Comparison of ENCODE assay signal across 9 mouse cellular contexts in the genomic region with DNA sequence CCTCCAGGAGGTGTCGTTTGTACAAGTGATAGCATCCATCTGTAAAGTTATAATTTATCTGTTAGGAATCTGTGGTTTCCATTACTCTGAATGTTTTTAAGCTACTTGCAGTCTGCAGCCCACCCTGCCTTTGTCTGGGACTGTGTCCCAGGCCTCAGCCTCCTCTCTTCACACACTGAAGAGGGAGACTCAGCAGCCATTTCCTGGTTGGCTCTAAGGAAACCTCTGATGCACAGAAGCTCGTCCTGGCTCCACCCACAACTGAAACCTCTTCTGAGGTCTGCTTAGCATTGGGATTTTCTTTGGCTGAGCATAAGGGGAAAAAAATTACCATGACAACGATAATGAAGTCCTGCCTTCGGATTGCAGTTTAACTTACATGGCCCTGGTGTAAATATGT.
DNase-seq lines count a peak whose midpoint lies in the region; ATAC-seq and TF ChIP-seq lines count a peak whose summit lies in the region.
"Had no signal": no experiment of that assay in that cellular context is flagged by ENCODE, and none has a peak within 500 bp of the region (broad histone marks: within the 10 kb centered on the region; RNA-seq: fewer than 3 reads in every experiment).

No protein-coding gene starts in this region.

- peak; percentile 52 to 74 for DNase-seq in right cerebral cortex, postnatal 10 days (ENCODE audit: low spot score in 2 of 2)
- DNase-seq in right cerebral cortex, postnatal 4 days = no peak
- peak; percentile 10 for DNase-seq in hindbrain, postnatal 0 days (ENCODE audit: low spot score)
- DNase-seq in c-Kit-positive CD71-positive TER-119-positive erythroid progenitor cells, embryonic 14.5 days (ENCODE audit: low spot score) = no peak
- DNase-seq in liver, postnatal 0 days = no peak

- no peak overlapping the region for H3K9ac ChIP-seq in intestine, embryonic 16.5 days (ENCODE audit: low read depth, low read length)
- H3K9ac ChIP-seq in intestine, embryonic 15.5 days = no peak overlapping the region
- H3K9ac ChIP-seq in hindbrain, postnatal 0 days (replicated peaks; ENCODE audit: low read length) = no peak overlapping the region
- no peak overlapping the region for H3K9ac ChIP-seq in stomach, embryonic 15.5 days
- H3K9ac ChIP-seq in liver, postnatal 0 days (replicated peaks) = no peak overlapping the region
- H3K9ac ChIP-seq: liver, embryonic 15.5 days had no signal

- peaks cover 8% of the 10 kb centered on the region; the same call in 1 of the 2 replicates for H3K4me1 ChIP-seq in intestine, embryonic 16.5 days (ENCODE audit: control insufficient read depth, insufficient read depth, low read length)
- H3K4me1 ChIP-seq in intestine, embryonic 15.5 days (replicated peaks) = peaks cover 13% of the 10 kb centered on the region; the same call in 1 of the 2 replicates
- H3K4me1 ChIP-seq in hindbrain, postnatal 0 days (ENCODE audit: insufficient read depth, low read length) = no peaks in the 10 kb centered on the region; the same call in 1 of the 2 replicates
- peaks cover 3% of the 10 kb centered on the region; the same call in 1 of the 2 replicates for H3K4me1 ChIP-seq in stomach, embryonic 15.5 days
- no peaks in the 10 kb centered on the region for H3K4me1 ChIP-seq in liver, postnatal 0 days (ENCODE audit: insufficient read depth)
- H3K4me1 ChIP-seq: liver, embryonic 15.5 days had no signal

- H3K27me3 ChIP-seq in intestine, embryonic 16.5 days (replicated peaks; ENCODE audit: control insufficient read depth, insufficient read depth, low read length) = no peaks in the 10 kb centered on the region
- H3K27me3 ChIP-seq in intestine, embryonic 15.5 days (replicated peaks) = no peaks in the 10 kb centered on the region
- no peaks in the 10 kb centered on the region for H3K27me3 ChIP-seq in hindbrain, postnatal 0 days (ENCODE audit: insufficient read depth, low read length)
- H3K27me3 ChIP-seq in stomach, embryonic 15.5 days (replicated peaks) = no peaks in the 10 kb centered on the region
- no peaks in the 10 kb centered on the region for H3K27me3 ChIP-seq in liver, postnatal 0 days (ENCODE audit: insufficient read depth, low read length)
- H3K27me3 ChIP-seq: liver, embryonic 15.5 days had no signal

- WGBS in intestine, embryonic 16.5 days = 32% methylated on average over 4 of the region's 4 CpGs
- 43% methylated on average over 4 of the region's 4 CpGs for WGBS in intestine, embryonic 15.5 days
- 37% methylated on average over 4 of the region's 4 CpGs for WGBS in hindbrain, postnatal 0 days
- 33% methylated on average over 4 of the region's 4 CpGs for WGBS in stomach, embryonic 15.5 days
- 56% methylated on average over 4 of the region's 4 CpGs for WGBS in liver, postnatal 0 days (ENCODE audit: insufficient replicate concordance)

- H3K4me3 ChIP-seq in intestine, embryonic 16.5 days (ENCODE audit: low read length) = no peak overlapping the region
- H3K4me3 ChIP-seq in intestine, embryonic 15.5 days (replicated peaks) = no peak overlapping the region
- no peak overlapping the region for H3K4me3 ChIP-seq in hindbrain, postnatal 0 days (ENCODE audit: low read length)
- no peak overlapping the region for H3K4me3 ChIP-seq in stomach, embryonic 15.5 days (replicated peaks)
- H3K4me3 ChIP-seq in liver, postnatal 0 days (ENCODE audit: low read depth, low read length) = no peak overlapping the region
- H3K4me3 ChIP-seq: liver, embryonic 15.5 days had no signal

- no peaks in the 10 kb centered on the region for H3K36me3 ChIP-seq in intestine, embryonic 16.5 days (ENCODE audit: control insufficient read depth, insufficient read depth, low read length)
- H3K36me3 ChIP-seq in intestine, embryonic 15.5 days = no peaks in the 10 kb centered on the region
- no peaks in the 10 kb centered on the region for H3K36me3 ChIP-seq in hindbrain, postnatal 0 days (ENCODE audit: insufficient read depth, low read length)
- H3K36me3 ChIP-seq in stomach, embryonic 15.5 days = no peaks in the 10 kb centered on the region
- no peaks in the 10 kb centered on the region for H3K36me3 ChIP-seq in liver, postnatal 0 days (replicated peaks; ENCODE audit: insufficient read depth, low read length)
- H3K36me3 ChIP-seq: liver, embryonic 15.5 days had no signal

- peak; percentile 66 for ATAC-seq in intestine, embryonic 16.5 days
- no peak; the same call in 1 of the 2 replicates for ATAC-seq in intestine, embryonic 15.5 days
- ATAC-seq in hindbrain, postnatal 0 days = 0 out of 2 replicates have a peak, but pooled peaks have one; percentile 53
- 0 out of 2 replicates have a peak, but pooled peaks have one; percentile 47 for ATAC-seq in stomach, embryonic 15.5 days (ENCODE audit: insufficient read depth, low FRiP score, low read depth)
- no peak for ATAC-seq in liver, postnatal 0 days

- no peak overlapping the region for H3K4me2 ChIP-seq in intestine, embryonic 16.5 days (ENCODE audit: low read depth, low read length)
- H3K4me2 ChIP-seq in intestine, embryonic 15.5 days (replicated peaks) = no peak overlapping the region
- H3K4me2 ChIP-seq in hindbrain, postnatal 0 days (ENCODE audit: low read depth, low read length) = no peak overlapping the region
- H3K4me2 ChIP-seq in stomach, embryonic 15.5 days = no peak overlapping the region
- H3K4me2 ChIP-seq in liver, postnatal 0 days (ENCODE audit: low read depth, low read length) = no peak overlapping the region
- H3K4me2 ChIP-seq: liver, embryonic 15.5 days had no signal

- no peak for TF ChIP-seq EP300 in liver, postnatal 0 days (IDR thresholded peaks at IDR 0.05; ENCODE audit: low read depth)

- no peak overlapping the region for H3K27ac ChIP-seq in intestine, embryonic 16.5 days (ENCODE audit: low read length)
- no peak overlapping the region for H3K27ac ChIP-seq in intestine, embryonic 15.5 days
- H3K27ac ChIP-seq in hindbrain, postnatal 0 days = no peak overlapping the region
- H3K27ac ChIP-seq in stomach, embryonic 15.5 days = no peak overlapping the region
- no peak overlapping the region for H3K27ac ChIP-seq in liver, postnatal 0 days (ENCODE audit: low read depth)
- H3K27ac ChIP-seq: liver, embryonic 15.5 days had no signal

- H3K9me3 ChIP-seq in intestine, embryonic 16.5 days (ENCODE audit: control insufficient read depth, low read length) = no peaks in the 10 kb centered on the region
- no peaks in the 10 kb centered on the region for H3K9me3 ChIP-seq in intestine, embryonic 15.5 days
- H3K9me3 ChIP-seq in hindbrain, postnatal 0 days (ENCODE audit: low read length) = no peaks in the 10 kb centered on the region
- no peaks in the 10 kb centered on the region for H3K9me3 ChIP-seq in stomach, embryonic 15.5 days
- no peaks in the 10 kb centered on the region for H3K9me3 ChIP-seq in liver, postnatal 0 days (ENCODE audit: low read length)
- H3K9me3 ChIP-seq: liver, embryonic 15.5 days had no signal

- TF ChIP-seq CTCF in hindbrain, postnatal 0 days (IDR thresholded peaks at IDR 0.05; ENCODE audit: low read depth) = no peak
- no peak for TF ChIP-seq CTCF in liver, postnatal 0 days (IDR thresholded peaks at IDR 0.05; ENCODE audit: low read depth)

Comparison
In these comparisons a context has a peak if more than half of its experiments do, and no peak if none do; other contexts are left out.
1. ATAC-seq: peak in intestine, embryonic 16.5 days (single experiment), hindbrain, postnatal 0 days (single experiment) and stomach, embryonic 15.5 days (single experiment); none in intestine, embryonic 15.5 days (single experiment) and liver, postnatal 0 days (single experiment).
2. DNase-seq: peak in right cerebral cortex, postnatal 10 days (2 of 2) and hindbrain, postnatal 0 days (single experiment); none in right cerebral cortex, postnatal 4 days (single experiment), c-Kit-positive CD71-positive TER-119-positive erythroid progenitor cells, embryonic 14.5 days (single experiment) and liver, postnatal 0 days (single experiment).